Mouse (Mus musculus) heart, adult 9 months (tissue): ENCODE data around the gene Vmn1r199.

Experiments
- DNase-seq, 2 experiments: peaks; one replicate each; pipeline ENCODE4 v3.0.0; 2022; ENCODE audit warnings: low spot score in 2 of 2

Vmn1r199 gene

DNA sequence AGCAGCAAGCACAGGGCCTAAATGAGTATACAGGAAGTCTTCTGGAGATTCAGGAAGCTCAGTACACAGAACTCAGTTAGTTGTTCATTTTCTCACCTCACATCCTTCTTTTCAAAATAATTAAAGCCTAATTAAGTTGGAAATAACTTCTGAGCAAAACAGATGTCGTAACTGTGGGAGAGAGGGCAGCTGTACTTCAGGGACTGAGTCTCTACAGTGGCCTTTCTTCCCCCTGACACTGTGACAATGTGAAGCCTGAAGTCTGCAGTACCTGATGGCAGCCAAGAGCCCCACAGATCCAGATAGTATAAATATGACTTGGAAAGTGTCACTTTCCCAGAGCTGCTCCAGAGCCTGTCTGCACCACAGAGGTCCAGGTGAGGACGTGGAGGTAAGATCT, at the start of gene Vmn1r199:
Gene Vmn1r199, plus strand, starts transcription at position 301 of the 400 bp plus-strand sequence.
- DNase-seq: no peak

GRCm38 (mm10) chr13:22333269-22333668, 46.3 kb upstream of the Vmn1r199 start:
- no peak for DNase-seq

DNA sequence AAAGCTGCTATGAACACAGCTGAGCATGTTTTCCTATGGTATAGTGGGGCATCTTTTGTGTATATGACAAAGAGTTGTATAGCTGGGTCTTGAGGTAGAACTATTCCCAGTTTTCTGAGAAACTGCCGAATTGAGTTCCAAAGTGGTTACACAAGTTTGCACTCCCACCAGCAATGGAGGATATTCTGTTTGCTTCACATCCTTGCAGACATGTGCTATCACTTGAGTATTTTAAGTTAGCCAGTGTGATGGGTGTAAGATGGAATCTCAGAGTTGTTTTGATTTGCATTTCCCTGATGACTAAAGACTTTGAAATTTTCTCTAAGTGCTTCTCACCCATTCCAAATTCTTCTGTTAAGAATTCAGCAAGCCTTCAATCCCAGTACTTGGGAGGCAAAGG, 44.1 kb upstream of the Vmn1r199 start:
- no peak for DNase-seq

- no peak for DNase-seq
Measured at GRCm38 (mm10) chr13:22350064-22350463, 29.6 kb upstream of the Vmn1r199 start, which contains the start of gene Vmn1r198. Gene Vmn1r198, plus strand, starts transcription at chr13:22350364.

DNA sequence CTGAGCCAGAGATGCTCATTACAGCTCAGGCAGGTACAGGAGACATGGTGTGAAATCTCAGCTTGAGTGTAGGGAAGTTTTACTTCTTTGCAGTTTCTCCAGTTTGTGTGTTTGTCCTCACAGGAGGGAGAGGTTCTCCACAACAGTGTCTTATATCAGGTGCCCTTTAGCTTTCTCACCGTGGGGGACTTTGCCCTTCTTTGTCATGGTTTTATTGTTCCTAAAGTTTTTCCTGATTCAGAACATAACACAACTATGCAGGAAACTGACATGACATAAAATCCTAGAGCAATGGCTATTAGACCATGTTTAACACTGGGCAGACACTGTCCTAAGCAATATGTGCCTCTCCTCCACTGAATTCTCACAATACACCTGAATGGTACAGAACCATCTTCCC, 28.8 kb upstream of the Vmn1r199 start:
- no peak for DNase-seq

DNA sequence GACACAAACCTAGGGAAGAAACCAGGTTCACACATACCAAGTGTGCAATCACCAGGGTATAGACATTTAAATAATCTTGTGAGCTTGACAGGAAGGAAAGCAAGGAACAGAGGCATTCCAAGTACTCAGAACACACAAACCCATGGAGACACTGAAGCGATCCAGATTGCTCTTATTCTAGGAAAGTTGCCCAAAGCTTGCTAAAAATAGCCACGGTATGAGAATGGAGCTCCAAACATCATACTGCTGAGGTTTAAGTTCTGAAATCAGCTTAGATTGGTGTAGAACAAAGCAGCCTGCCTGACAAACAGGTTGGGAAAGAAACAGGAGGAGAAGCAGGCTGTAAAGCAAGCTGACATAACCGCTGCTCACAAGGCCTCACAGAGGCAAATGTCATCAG, 1.5 kb downstream of the Vmn1r199 start:
- DNase-seq: peak; percentile 8 to 14

- DNase-seq: no peak
Measured at GRCm38 (mm10) chr13:22383401-22383800, 3.8 kb downstream of the Vmn1r199 start.

- no peak for DNase-seq
Measured at GRCm38 (mm10) chr13:22387050-22387449, 7.4 kb downstream of the Vmn1r199 start.

- DNase-seq: no peak
Measured at GRCm38 (mm10) chr13:22390073-22390472, 10.5 kb downstream of the Vmn1r199 start, which contains the start of gene Vmn1r200. Gene Vmn1r200, plus strand, starts transcription at chr13:22390373.

DNA sequence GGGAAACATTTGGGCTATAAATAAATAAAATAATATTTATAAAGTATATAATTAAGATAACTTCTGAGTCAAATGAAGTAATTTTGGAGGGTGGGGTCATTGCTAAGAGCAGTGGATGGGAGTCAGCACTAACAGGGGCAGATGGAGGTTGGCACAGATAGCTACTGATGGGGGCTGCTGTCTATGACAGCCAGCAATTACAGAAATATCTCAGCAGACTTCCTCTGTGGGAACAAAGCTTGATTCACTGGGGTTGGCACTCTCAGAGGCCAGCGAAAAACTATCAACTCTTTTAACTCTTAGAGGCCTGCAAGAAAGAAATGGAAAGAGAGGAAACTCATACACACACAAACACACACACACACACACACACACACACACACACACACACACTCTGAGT, 23.4 kb downstream of the Vmn1r199 start:
- DNase-seq: no peak
